Mouse (Mus musculus) gastrocnemius, adult 2 months (tissue): ENCODE data around the gene Wdr19. TPM values are rescaled to one million over a fixed set of nuclear protein-coding genes. Genes with fewer than 3 reads are reported as not detected.

ENCODE experiments used
- DNase-seq: peaks from one replicate; pipeline ENCODE4 v3.0.0; 2022
- H3K27ac ChIP-seq: fragments of 200-600 bp; 2 replicates; pipeline ENCODE4 v1.8.1; 2022; ENCODE audit warnings: mild to moderate bottlenecking
- H3K4me3 ChIP-seq: fragments of 200-600 bp; 2 replicates; pipeline ENCODE4 v1.8.1; 2022; ENCODE audit warnings: mild to moderate bottlenecking, moderate library complexity
- CTCF ChIP-seq: fragments of 200-600 bp; IDR thresholded peaks from 2 replicates; pipeline ENCODE4 v1.8.1; 2022; ENCODE audit warnings: antibody characterized with exemption, mild to moderate bottlenecking, moderate library complexity
- intact Hi-C: fragments of 180-260 bp; cut with DNase I; formaldehyde crosslinking; loops from one replicate; pipeline ENCODE4 v1.15.1; 2025
- total RNA-seq, 2 experiments: library from RNA; stranded (reverse); gene quantifications; 2 replicates each; pipeline ENCODE4 v1.2.3; 2021

Wdr19 gene
- total RNA-seq, 2 experiments from 2014 or later, result 0.95 to 1.7 TPM

DNA sequence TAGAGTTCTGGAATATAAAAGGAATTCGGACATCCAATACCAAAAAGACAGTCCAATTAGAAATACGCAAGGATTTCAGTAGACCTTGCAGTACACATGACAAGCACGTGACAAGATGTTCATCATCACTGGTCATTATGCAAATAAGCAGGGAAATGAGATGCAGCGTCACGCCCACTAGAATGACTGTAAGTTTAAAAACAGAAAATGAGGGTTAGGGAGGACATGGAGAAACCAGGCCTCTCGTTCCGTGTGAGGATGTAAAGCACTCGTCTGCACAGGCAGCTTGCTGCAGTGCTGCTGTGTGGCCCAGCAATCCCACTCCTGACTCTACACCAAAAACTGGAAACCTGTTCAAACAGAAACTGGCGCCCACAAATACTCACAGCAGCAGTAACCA is 29.3 kb upstream of the Wdr19 start:
- intact Hi-C loops, result no loop called here
- no peak for TF ChIP-seq CTCF
- no peak for DNase-seq
- Histone ChIP-seq H3K4me3 (no peak overlapping the region), H3K27ac (no peak overlapping the region)

GRCm38 (mm10) chr5:65175035-65175917 is 24.2 kb upstream of the Wdr19 start:
- no peak overlapping the region for H3K27ac ChIP-seq
- intact Hi-C loops, result no loop called here
- H3K4me3 ChIP-seq, result peak overlapping the region; percentile 32; the same call in 1 of the 2 replicates
- TF ChIP-seq CTCF, result no peak
- no peak for DNase-seq

DNA sequence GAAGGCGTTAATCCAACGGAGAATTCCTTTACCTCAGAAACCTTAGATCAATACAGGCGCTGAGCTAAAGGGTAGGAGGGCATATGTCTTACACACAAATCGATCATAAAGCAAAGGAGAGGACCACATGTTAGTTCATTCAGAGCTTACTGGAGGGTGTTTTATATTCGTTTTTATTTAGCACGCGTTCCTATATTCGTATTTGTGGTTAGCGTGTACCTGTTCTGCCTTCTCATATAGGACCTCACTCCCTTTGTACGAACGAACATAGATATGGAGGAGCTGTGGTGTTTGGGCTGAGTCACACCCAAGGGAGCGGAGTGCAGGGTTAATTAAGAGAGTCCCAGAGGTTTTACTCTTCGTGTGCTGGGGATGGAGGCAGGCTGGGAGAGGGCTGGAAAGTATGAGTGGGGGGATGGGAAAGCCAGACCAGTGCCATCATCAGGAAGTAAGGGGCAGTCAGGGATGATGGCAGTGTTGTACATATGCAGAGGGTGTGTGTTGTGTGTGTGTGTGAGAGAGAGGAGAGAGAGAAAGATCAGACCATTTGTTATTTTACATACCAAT is 23.5 kb upstream of the Wdr19 start:
- intact Hi-C loops, result no loop called here
- Histone ChIP-seq H3K27ac (no peak overlapping the region), H3K4me3 (peak overlapping the region; percentile 32; the same call in 1 of the 2 replicates)
- DNase-seq, result no peak
- TF ChIP-seq CTCF, result no peak

- intact Hi-C loops, result no loop called here
- no peak for DNase-seq
- TF ChIP-seq CTCF, result no peak
- Histone ChIP-seq H3K27ac (no peak overlapping the region), H3K4me3 (no peak overlapping the region)
These were observed 22.4 kb upstream of the Wdr19 start for GRCm38 (mm10) chr5:65177026-65177514.

DNA sequence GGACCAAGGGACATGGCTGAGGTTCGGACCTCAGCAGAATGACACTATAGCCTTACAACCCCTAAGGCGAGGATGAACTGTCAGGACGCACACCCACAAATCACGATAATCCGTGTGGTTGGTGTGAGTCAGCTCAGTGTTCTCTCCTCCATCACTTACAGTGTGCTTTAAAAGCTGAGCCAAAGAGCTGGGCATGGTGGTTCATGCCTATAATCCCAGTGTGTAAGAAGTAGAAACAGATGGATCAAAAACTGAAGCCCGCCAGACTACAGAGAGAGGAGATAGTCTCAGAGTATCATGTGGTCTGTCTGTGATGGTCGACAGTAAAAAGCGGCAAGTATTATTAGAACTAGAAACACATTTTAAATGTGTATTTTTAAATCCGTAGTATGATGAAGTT is 21.0 kb upstream of the Wdr19 start:
- DNase-seq, result no peak
- no peak overlapping the region for H3K27ac ChIP-seq
- intact Hi-C loops, result no loop called here
- no peak overlapping the region for H3K4me3 ChIP-seq
- TF ChIP-seq CTCF, result no peak

DNA sequence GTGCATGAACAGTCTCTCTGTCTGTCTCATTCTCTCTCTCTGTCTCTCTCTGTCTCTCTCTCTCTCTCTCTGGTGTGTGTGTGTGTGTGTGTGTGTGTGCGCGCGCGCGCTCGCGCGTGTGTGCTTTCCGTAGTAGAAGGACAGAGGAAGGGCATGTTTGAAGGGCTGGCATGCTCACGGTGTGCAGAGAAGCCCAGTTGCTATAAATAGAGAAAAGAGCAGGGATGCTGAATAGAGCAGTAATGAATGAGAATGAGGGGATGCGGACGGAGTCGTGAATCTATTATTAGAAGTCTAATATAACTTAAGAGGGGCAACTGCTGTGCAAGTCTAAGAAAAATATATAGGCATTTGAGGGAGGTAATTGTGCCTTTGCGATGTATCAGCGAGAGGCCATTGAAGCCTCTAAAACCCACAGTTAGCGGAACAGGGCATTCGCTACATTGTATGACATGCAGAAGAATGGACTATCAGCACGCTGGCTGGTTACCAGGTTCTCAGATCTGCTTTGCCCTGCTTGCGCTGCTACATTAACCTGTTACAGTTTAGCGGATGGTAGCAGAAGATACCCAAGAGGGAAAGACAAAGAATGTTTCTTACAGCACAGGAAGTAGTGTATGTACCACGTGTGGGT is 18.2 kb upstream of the Wdr19 start:
- DNase-seq, result no peak
- intact Hi-C loops, result no loop called here
- no peak for TF ChIP-seq CTCF
- Histone ChIP-seq H3K27ac (no peak overlapping the region), H3K4me3 (no peak overlapping the region)

GRCm38 (mm10) chr5:65181794-65182169 is 17.7 kb upstream of the Wdr19 start:
- Histone ChIP-seq H3K4me3 (no peak overlapping the region), H3K27ac (no peak overlapping the region)
- no peak for DNase-seq
- TF ChIP-seq CTCF, result no peak
- intact Hi-C loops, result no loop called here

DNA sequence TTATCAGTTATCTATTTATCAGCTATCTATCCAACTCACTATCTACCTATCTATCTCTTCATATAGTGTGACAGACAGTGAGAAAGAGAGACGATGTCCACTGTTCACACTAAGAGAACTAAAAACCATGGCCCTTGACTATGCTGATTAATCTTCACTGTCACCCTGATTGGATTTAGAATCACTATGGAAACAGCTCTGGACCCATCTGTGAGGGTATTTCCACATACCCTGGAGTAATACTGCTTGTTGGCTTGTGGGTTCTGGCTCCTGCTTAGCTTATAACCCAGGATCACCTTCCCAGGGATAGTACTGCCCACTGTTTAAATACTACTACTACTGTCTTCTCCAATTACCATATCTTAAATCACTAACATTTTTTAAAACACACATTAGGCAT is 17.2 kb upstream of the Wdr19 start:
- Histone ChIP-seq H3K27ac (no peak overlapping the region), H3K4me3 (no peak overlapping the region)
- intact Hi-C loops, result no loop called here
- no peak for DNase-seq
- no peak for TF ChIP-seq CTCF

DNA sequence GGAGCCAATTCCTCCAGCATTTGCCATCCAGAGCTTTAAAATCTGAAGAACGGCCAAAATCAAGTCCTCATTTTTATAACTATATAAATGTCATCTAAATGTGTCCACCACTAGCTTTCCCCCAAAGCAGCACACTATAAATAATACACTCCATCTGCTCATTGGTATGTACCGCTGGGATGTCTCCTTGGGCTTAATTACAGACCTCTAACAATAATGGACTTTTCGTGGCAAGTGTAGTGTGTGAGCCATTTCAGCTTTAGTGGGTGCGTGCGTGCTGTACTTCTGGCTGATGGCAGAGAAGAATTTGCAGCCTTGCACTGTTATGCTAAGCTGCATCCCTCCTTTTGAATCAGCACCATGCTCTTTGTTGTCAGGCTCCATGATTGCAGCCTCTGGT is 7.9 kb upstream of the Wdr19 start:
- intact Hi-C loops, result loop anchor here (10.0 kb wide), 1 partner anchor 107 kb away; no protein-coding TSS in a partner anchor
- H3K27ac ChIP-seq, result no peak overlapping the region
- no peak for DNase-seq
- no peak overlapping the region for H3K4me3 ChIP-seq
- no peak for TF ChIP-seq CTCF

- intact Hi-C loops, result loop anchor here (10.0 kb wide), 1 partner anchor 110 kb away; no protein-coding TSS in a partner anchor
- TF ChIP-seq CTCF, result no peak
- Histone ChIP-seq H3K27ac (no peak overlapping the region), H3K4me3 (no peak overlapping the region)
- peak; percentile 27 for DNase-seq
These were observed 5.1 kb upstream of the Wdr19 start for GRCm38 (mm10) chr5:65194441-65194840.

- intact Hi-C loops, result no loop called here
- H3K27ac ChIP-seq, result no peak overlapping the region
These were observed 5.2 kb downstream of the Wdr19 start for GRCm38 (mm10) chr5:65204726-65205125.

DNA sequence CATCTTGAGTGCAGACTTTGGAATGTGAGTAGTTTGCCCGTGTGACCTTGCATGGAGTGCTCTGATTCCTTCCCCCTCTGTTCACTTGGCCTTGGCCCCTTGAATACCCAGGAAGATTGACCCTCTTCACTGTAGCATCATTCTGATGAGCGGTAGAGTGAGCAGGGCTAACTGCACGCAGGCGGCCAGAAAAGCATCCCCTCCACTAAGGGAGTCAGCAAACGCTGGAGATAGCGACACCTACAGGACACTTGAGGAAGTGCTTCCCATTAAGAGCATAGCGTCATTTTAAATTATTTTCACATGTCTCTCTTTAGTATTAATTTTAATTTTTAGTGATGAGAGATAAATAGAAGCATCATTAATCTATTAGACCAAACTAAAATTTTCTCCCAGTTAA is 13.8 kb downstream of the Wdr19 start:
- peak; percentile 95; the same call in 1 of the 2 replicates for TF ChIP-seq CTCF
- intact Hi-C loops, result loop anchor here (1.0 to 10.0 kb wide), 3 partner anchors 139 to 329 kb away; no protein-coding TSS in a partner anchor
- H3K27ac ChIP-seq, result no peak overlapping the region
- DNase-seq, result peak; percentile 52
- H3K4me3 ChIP-seq, result no peak overlapping the region

More at GRCm38 (mm10) chr5:65204726-65205125, 5.2 kb downstream of the Wdr19 start:
- no peak overlapping the region for H3K4me3 ChIP-seq
- DNase-seq, result no peak
- TF ChIP-seq CTCF, result no peak
